Mouse (Mus musculus): ENCODE measurements at regions not wholly inside any gene's neighbourhood (a gene's known extent, or its start where the extent isn't known, plus 50 kb on each side); places are given as distances from the start of the nearest gene placed in this dataset.

- no peak for TF ChIP-seq CTCF (conservative IDR thresholded peaks at IDR 0.05; ENCODE audit: low read length)
- no peak for TF ChIP-seq NANOG (IDR thresholded peaks at IDR 0.05; ENCODE audit: borderline replicate concordance, low read length)
Observed at GRCm38 (mm10) chr3:138613680-138614079, 87.7 kb downstream of the Eif4e start.

Measured in E14TG2a.4 (cell line).